Mouse (Mus musculus): Measurements from ENCODE around the gene Impdh1.
"Not testable (repeated sequence)": the region's sequence is repeated elsewhere in the genome, so short reads cannot be mapped to it uniquely, and the experiment has no call there.

Impdh1 gene

DNA sequence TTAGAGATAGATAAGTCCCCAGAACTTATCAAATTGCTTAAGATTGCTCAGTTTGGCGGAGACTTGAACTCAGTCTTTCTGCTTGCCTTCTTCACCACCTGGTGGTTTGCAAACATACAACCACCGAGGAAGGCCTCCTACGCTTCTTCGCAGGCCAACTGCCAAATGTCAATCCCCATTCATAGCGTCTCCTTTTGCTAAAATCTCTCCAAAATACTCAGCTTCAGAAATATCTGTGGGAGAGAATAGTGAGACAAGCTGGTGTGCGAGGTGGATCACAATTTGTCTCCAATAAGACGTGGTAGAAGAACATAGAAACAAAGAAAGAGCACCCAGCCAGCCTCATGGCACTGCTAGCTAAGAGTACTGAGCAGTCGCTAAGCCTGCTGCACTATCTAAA is 36.3 kb downstream of the Impdh1 start:
- peak; percentile 12 to 44 for DNase-seq (ENCODE audit: low spot score in 2 of 2)

DNA sequence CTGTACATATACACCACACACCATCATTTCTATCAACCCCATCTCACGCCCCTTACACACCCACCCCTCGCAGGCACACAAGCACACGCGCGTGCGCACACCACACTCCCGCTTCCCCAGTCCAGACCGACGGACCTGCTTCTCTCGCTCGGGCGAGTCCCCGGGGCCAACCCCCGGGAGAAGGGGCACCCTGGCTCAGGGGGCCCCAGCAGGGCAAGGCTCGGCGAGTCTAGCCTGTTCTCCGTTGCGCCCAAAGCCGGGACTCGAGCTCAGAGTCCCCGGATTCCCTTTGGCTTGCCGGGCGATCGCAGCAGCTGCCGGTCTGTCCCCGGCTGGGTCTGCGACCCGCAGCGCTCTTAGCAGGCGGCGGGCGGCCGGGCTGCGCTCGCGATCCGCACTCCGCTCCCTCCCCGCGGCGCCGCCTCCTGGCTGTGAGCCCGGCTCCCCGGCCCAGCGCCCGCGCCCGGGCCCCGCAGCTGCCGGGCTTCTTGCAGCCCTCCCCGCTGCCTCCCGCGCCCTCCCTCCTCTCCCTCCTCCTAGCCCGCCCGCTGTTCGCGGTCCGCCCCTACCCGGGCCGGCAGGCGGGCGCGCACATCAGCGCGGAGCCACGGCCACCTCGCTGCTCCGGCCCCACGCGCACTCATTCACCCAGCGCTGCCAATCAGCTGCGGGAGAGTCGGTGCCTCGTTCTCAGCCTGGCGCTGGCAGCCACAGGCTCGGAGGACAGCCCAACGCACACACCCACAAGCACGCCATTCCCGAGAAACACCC is 37.1 kb downstream of the Impdh1 start, which contains the start of gene Prrt4:
Gene Prrt4, minus strand, starts transcription at position 697 of the 771 bp plus-strand sequence.
- peak; percentile 51 to 61 for DNase-seq (ENCODE audit: low spot score in 2 of 2)

DNA sequence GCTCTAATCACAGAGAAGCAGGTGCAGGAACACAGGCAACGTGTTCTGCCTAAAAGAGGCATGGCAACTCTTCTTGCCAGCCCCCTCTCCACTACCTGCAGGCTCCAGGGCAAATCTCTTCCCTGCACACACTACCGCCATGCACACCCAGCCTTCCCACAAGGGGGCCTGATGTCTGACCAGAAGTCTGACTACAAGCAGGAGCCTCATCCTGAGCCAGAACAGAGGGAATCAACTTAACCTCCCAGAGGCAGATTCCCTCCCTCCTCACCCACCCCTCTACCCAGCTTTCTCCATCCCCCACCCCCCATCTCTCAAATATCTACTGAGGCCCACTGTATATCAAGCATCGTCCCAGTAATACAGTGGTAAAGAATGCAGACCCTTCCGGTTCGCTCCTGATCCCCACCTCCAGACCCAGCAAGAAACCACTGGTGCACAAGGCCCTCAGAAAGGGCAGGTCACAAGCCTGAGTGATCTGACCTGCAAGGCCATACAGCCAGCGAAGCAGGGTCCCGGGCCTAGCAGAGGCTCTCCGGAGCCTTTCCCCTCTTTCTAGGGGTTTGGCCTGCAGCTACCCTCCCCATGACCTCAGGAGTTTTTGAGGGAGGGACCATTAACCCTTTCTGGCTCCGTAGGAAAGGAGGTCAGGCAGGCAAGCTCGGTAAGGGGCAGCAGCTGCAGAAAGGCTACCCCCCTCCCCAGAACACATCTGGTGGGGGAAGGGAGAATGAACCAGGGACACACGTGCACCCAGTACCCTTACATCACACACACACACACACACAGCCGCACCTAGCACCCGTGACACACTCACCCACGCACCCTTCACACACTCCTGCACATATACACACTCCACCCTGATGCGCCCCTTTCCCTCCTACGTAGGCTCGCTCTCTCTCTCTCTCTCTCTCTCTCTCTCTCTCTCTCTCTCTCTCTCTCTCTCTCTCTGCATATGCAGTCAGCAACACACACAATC is 38.0 kb downstream of the Impdh1 start:
- peak; percentile 16 to 58 for DNase-seq (ENCODE audit: low spot score in 2 of 2)

DNA sequence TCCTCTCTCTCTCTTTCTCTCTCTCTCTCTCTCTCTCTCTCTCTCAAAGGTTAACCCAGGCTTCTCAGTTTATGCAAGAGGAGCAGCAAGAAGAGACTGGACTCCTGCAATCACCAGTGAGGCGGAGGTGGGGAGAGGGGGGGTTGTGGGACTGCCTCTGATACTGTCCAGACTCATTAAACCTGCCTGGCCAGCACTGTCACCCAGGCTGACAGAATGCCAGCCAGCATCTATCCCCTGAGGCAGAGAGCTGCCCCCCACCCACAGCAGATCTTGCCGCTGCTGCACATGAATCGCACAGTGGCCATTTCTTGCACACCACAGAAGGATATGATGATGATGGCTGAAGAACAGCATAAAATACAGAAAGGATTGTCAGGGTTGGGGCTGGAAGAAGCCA is 41.1 kb downstream of the Impdh1 start:
- DNase-seq (ENCODE audit: low spot score in 2 of 2), result peak; percentile 11 to 51

DNA sequence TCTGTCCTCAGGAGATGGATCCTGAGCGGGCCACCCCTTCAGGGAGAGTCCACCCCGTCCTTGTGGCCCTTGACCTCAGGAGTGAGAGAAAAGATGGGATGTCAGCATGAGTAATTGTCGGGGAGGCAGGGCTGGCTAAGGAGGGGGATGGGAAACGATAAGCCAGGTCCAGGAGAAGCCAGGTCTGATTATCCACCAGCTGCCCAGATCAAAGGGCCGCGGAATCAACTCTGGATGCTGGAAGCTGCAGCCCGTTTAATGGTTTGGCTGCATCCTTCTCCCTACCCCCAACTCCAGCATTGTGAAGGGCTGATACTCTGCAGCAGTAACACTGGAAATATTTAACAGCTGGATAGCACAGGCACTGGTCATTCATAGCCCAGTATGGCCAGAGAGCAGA is 41.8 kb downstream of the Impdh1 start:
- peak in 1 of 2 experiments; percentile 13 for DNase-seq (ENCODE audit: low spot score in 2 of 2)

DNA sequence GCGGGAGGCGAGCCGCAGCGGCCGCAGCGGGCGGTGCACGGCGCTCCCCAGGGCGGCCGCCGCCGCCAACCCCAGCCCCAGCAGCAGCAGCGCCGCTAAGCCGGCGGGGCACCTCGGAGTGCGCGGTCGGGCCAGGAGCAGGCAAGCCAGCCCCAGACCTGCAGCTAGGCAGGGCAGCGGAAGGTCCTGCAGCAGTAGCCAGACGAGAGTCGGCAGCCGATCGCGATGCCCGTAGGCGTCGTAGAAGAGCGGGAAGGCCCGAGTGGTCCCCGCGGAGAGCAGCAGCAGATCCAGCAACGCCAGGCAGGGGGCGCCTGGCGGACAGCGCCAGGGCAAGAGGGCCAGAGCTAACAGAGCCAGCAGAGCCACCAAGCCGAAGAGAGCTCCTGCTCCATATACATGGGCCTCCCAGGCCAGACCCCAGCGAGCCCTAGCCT is 45.2 kb downstream of the Impdh1 start:
- DNase-seq (ENCODE audit: low spot score in 2 of 2), result peak; percentile 76 to 82

DNA sequence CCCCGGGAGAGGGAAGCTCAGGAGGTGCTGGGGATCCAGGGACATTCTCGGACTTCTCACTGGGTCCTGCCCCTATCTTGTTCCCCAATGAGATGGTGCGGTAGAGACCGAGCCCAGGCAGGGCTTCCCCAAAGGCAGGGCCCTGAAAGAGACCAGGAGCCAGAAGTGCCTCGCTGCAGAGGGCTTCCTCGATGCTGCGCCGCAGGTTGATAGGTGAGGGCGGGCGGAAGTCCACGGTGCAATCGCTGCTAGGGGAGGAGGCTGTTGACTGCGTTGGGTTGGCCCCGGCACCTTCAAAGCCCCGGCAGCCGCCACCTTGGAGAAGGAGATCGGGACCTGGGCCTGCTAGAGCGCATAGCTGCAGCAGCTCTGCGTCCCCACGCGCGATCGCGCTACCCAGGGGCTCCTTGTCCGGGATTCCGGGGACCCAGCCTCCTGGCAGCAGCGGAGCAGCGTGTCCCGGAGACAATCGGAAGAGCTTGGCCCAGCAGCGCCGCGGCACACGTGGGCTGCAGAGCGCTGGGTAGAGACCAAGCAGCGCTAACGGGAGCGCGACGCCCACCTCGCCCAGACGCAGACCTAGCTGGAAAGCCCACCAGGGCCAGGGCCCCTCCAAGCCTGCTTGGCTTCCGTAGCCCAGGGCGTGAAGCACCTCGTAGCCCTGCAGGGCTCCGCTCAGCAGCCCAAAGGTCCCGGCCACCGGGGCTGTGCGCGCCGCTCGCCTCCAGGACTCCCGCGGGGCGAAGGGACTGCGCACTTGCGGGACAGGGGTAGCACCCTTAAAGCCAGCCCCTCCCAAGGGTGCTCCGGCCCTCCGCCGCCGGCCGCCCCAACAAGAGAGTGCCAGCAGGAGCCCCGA is 45.9 kb downstream of the Impdh1 start:
- peak in 1 of 2 experiments; percentile 18 for DNase-seq (ENCODE audit: low spot score in 2 of 2)

DNA sequence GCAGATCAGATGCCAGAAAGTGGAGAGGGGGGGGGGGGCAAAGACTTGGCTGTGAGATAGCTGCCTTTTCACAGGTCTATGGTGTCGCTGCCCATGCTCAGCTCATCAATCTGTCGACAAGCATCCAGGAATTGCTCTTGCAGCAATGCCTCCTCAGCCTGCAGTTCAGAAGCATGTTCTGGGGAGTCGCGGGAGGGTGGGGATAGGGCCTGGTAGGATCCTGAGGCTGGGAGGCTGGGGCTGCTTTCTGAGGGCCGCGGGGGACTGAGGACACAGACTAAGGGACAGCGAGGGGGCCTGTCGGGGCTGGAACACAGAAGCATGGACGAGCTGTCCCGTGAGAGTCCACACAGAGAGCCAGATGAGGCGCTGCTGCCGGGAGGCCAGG is 46.5 kb downstream of the Impdh1 start:
- no peak for DNase-seq (ENCODE audit: low spot score in 2 of 2)

DNA sequence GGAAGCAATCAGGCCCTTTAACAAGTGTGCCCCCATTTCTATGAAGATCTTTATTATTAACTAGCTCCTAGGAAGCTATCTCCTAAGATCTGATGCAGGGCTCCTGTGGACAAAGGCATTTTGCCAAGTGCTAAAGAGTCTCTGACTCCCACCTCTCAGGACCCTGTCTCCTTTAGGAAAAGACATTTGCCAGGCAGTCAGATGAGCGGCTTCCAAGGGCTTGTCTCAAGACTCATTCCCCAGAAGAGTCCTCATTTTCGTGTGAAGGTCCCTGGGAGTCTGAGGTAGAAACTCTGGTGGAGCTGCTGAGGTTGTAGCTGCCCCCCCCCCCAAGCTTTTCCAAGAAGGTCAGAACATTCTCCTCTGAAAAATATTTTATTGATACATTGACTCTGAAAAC is 47.3 kb downstream of the Impdh1 start:
- no peak for DNase-seq (ENCODE audit: low spot score in 2 of 2)

DNA sequence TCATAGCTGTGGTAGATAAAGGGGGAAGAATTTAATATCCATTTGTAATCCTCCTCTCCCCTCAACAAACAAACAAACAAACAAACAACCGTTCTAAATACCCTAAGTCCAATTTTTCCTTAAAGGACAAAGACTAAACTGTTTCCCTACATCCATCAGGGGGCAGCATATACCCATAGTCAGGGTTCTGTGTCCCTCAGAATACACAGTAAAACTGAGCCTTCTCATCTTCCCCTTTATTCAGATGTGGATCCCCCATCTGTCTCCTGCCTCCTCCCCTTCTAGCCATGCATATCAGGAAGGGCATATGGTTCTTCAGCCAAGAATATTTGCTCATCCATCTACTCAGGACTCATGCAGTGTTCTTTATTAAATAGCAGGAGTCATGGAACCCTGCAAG is 50.0 kb downstream of the Impdh1 start:
- DNase-seq (ENCODE audit: low spot score in 2 of 2), result no peak

DNA sequence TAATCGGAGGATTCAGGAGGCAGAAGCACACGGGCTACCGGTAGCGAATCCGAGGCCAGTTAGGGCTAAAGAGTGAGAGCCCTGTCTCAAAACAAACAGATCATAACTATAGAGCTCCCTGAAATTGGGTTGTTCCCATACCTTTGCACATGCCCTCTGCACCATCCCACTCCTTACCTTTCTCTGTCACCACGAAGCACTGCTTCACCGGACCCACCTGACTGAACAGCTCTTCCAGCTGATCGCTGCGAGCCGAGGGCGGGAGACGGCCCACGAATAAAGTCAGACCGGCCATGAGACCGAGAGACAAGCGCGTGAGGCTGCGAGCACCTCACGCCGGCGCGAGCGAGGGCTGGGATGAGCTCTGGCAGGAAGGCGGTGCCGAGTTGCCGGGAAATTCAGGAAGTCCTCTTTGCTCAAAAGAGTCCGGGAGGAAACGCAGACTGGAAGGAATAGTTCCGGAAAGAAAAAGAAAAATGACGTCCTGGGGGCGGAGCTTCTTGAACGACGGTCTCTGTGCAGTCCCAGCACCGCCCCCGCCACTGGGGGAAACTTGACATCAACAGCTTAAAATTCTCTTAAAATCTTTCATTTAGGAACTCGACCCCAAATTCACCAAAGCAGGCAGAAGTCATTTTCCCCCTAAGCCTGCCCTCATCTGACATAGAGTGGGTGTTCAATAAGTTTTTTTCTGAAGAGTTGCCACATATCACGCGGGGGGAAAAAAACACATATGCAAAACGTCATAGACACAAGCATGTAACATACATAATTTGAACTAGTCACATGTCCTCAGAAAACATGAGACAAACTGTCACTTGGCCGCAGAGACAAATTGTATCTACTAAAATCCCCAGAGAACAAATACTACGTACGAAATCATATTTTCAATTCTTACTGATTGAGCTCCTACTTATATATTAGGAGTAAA is 51.6 kb downstream of the Impdh1 start, which contains the start of gene Rbm28:
Gene Rbm28, minus strand, starts transcription at position 693 of the 931 bp plus-strand sequence.
- DNase-seq (ENCODE audit: low spot score in 2 of 2), result peak; percentile 81 to 82

DNA sequence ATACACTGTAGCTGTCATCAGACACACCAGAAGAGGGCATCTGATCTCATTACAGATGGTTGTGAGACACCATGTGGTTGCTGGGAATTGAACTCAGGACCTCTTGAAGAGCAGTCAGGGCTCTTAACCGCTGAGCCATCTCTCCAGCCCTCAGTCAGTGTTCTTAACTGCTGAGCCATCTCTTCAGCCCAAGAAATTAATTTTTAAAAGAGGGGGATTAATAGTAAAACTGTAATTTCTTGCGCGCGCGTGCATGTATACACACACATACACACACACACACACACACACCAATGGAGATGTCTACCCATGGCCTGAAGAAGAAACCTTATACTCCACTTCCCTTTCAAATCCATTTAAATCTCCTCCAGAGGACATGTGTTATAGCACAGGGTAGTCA is 54.9 kb downstream of the Impdh1 start:
- not testable (repeated sequence) for DNase-seq (ENCODE audit: low spot score in 2 of 2)

DNA sequence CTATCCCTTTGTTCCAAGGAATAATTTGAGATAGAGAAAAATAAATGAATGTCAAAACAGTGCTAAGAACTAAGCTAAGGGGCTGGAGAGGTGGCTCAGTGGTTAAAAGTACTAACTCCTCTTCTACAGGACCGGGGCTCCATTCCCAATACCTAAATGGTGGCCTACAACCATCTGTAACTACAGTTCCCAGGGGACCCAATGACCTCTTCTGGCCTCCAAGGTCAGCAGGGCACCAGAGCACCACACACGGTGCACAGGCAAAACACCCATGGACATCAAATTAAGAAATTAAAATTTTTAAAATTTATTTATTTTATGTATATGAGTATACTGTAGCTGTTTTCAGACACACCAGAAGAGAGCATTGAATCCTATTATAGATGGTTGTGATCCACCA is 55.4 kb downstream of the Impdh1 start:
- no peak for DNase-seq (ENCODE audit: low spot score in 2 of 2)

DNA sequence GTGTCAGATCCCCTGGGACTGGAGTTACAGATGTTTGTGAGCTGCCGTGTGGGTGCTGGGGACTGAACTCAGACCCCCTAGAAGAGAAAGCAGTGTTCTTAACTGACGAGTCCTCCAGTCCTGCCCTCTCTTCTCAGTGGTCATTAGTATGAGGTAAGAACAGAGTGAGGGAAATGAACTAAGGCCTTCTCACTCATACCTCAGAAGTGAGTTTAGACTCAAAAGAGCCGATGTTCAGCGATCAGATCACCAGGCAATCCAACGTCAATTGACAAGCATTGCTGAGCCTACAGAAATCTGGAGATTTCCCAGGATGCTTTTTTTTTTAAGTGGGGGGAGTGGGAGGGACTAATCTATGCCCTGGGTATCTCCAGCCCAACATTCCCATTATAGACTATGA is 59.8 kb downstream of the Impdh1 start:
- DNase-seq (ENCODE audit: low spot score in 2 of 2), result no peak

Measured in urinary bladder, postnatal 4 days (tissue).